Mouse (Mus musculus): Measurements from ENCODE around the gene Mis12.

Mis12 gene

DNA sequence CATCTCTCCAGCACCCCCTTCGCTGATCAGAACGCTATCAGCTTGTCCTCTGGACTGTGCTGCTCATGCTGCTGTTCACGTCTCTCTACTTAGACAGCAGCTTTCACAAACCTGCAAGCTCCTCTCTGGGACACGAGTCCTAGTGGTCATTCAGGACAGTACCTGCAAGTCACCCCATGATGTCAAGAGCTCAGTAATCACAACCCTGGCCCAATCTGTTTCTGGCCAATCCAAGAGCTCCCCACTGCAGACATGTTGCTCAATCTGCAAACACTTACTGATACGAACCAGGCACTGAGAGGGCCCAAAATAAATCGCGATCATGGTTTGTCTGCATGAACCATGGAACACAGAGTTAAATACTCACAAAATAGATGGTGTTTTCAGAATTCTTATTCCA is 6.7 kb upstream of the Mis12 start:
- in situ Hi-C loops (cut with MboI, MseI), result loop anchor here (25.0 kb wide), 2 partner anchors 1025 to 1425 kb away; partner anchors contain the start of genes Aipl1, Ggt6, Mybbp1a and Pimreg

DNA sequence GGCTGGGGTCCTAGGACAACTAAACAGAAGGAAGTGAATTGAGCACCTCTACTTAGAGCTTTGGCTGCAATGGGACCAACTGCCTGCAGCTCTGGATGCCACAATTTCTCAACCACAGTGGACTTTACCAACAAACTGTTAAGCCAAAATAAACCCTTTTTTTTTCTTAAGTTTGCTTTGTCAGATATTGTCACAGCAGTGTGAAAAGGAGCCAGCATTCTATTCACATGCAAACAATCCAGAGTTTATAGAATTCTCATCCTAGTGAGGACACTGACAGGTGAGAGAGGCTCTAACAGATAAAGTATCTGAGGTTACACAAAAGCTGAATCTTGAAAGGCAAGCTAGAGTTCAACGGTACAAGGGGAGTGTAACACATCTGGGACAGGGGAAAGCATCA is 2.4 kb upstream of the Mis12 start:
- in situ Hi-C loops (cut with MboI, MseI), result loop anchor here (25.0 kb wide), 2 partner anchors 1020 to 1420 kb away; partner anchors contain the start of genes Aipl1, Ggt6, Mybbp1a and Pimreg

DNA sequence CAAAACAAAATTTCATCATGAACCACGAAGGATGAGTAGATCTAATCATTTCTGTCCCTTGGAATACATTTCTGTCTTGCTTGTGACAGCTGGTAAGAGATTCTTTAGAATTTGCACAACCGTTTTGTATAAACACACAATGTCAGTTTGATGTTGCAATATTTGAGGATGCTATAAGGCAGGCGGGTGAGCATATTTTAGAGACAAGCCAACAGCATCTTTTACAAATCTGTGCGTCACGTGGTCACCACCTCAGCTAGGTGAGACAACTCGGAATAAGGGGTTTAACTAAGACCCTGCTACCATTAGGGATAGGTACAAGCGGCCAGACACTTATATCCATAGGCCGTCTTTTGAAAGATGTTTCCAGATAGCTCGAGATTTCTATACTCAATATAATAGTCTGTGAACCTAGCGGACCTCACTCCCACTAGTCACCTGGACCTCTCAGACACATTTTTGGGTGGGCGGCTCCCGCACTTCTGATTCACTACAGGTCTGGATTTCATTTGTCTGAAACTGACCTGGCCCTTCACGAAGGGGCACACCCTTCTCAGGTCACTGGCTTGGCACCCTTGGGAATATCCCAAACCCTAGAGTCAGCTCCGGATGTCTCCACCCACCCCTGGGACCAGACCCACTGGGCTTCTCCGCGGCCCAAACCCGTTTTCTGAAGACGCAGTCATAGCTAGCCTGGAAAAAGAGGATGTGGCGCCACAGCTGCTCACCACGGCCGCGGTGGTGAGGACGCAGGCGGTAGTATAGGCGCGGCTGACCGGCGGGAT is 803 bp upstream of the Mis12 start:
- in situ Hi-C loops (cut with MboI, MseI), result loop anchor here (25.0 kb wide), 2 partner anchors 1019 to 1419 kb away; partner anchors contain the start of genes Aipl1, Ggt6, Mybbp1a and Pimreg

DNA sequence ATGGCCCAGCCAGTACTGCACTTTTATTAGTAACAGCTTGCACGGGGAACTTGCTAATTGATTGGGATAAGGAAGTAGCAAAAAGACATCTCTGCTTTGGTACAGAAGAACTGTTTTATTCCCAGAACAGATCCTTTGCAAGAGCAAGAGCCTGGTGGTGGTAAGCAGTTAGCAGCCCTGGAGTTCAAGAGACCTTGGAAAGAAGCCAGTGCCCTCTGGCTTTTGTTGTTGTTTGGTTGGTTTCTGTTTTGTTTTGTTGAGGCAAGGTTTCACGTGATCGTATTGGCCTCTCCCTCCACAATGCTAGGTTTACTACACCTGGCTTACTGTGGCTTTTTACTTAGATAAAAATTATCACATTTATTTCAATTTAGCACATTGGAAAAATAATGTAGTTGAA is 8.9 kb downstream of the Mis12 start:
- in situ Hi-C loops (cut with MboI, MseI), result no loop called here

DNA sequence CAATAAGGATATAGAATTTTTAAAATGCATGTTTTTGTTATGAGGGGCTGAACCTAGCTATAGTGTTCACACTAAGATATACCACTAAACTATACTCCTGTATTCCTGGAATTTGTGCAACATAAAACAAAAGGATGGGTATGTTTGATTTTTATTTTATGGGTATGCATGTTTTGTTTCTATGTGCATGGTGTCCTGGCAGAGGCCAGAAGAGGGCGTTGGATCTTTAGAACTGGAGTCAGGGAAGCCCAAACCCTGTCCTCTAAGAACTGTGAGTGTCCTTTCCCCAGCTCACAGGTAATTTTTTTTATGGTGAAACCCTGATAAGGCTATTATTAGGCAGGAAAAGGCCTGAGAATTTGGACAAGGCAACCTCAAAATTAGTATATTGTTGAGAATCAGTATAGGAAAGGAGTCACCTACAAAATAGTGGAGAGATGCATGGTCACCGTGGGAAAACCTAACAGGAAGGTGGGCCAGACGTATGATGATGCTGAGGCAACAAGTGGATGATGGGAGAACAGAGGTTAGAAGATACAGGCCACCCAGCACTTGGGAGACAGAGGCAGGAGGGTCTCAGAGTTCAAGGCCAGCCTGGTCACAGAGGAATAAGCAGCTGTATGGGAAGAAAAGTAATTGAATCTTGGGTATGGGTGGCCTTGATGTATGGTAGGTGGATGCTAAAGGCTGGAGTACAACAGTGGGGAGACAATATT is 10.2 kb downstream of the Mis12 start:
- in situ Hi-C loops (cut with MboI, MseI), result loop anchor here (10.0 kb wide), 1 partner anchor 295 kb away; no protein-coding TSS in a partner anchor

DNA sequence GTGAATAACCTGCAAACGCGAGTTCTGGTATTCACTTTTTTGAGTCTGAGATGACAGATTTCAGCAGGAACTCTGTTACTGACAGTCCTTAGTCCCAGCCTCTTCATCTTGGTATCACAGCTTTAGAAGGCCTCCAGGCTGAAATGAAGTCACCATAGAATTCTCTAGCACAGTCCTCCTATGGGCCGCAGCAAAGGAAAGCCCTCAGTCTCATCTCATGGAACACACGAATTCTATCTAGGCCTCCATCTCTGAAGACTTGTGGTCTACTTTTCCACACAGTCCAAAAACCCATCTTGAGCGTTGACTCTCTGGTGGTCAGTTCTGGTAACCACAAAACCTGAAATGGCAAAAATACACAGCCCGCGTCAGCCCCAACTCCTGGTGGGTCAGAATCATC is 12.7 kb downstream of the Mis12 start:
- in situ Hi-C loops (cut with MboI, MseI), result loop anchor here (10.0 kb wide), 1 partner anchor 293 kb away; no protein-coding TSS in a partner anchor

DNA sequence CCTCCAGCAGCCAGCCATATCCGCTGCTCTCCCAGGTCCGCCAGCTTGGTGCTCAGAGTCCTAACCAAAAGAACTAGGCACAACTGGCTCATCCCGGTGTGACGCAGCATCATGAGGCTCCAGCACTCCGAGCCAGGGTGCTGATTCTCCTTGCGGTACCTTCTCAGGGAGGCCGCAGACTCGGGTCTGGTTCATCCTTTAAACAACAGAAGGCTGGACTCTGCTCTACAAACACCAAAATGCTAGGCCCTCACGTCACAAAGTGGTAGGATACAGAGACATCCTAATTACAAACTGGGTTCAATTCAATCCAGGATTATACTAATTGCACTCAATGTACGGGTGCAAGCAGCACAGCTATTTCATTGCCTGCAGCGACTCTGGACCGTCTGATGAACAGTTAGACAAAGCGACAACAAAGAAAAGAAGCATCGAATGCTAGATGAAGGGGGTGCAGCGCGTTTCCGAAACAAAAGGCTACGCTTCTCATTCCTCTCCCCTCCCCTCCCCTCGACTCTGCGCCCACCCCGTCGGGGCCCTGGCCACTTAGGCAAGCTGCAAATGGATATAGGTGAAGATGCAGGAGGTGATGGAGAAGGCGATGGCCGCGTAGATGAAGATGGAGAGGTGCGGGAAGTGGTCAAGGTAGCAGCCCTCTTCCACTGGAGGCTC is 13.2 kb downstream of the Mis12 start:
- in situ Hi-C loops (cut with MboI, MseI), result loop anchor here (10.0 kb wide), 1 partner anchor 292 kb away; no protein-coding TSS in a partner anchor

DNA sequence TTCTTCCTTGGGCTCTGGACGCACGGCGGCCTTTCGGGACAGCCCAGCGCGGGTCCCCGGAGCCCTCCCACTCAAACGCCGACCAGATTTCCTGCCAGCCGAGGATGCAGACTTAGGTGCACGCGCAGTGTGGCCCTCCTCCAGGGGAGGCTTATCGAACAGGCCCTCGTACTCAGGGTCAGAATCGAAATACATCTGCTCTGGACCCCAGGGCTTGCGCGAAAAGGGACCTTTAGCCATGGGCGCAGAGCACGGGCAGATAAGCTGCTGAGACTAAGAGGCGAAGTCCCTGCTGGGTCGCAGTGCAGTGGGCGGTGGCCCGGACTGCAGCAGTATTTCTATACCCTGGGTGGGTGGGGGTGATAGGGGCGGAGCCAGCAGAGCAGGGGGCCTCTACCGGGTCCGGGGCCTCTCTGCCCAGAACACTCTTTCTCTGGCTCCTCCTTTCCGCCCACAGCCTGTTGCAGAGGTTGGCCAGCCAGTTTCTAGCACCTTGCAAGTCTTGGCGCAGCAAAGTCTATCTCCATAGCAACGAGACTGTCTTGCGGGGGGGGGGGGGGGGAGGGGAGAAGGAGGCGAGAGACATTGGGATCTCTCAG is 13.9 kb downstream of the Mis12 start, which contains the start of gene 6330403K07Rik:
6330403K07Rik (minus strand) TSS at position 351 of the 599 bp plus-strand sequence.
- in situ Hi-C loops (cut with MboI, MseI), result loop anchor here (10.0 kb wide), 1 partner anchor 292 kb away; no protein-coding TSS in a partner anchor

DNA sequence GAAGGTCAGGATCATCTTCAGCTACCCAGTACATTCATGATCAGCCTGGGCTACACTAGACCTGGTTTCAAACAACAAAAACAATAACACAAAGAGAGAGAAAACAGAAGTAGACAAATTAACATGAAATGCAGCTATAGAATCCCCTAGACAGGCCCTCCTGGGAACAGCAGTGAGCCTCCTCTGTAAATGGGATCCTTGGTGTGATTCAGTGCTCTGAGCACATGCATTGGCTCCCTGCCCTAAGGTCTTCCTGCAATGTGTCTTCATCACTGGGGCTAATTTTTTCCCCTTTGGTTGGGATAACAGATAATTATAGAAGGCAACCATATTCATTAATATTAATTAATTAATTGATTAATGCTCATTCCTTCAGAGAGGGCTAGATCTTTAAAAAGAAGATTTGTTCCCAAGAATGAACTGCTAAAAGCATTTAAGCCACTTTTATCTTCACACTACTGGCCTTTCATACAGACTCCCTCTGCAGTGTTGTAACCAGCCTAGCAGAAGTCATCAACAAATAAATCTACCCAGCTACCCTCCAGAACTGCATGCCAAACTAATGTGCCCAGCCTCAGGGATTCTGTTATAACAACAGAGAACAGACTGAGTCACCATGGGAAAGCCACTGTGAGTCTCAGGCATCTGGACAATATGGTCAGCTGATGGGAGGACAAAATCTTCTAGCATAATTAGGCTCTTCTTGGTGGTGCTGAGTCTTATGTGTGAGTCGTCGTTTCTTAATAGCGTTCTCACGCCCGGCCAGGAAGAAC is 20.3 kb downstream of the Mis12 start:
- in situ Hi-C loops (cut with MboI, MseI), result loop anchor here (10.0 kb wide), 1 partner anchor 285 kb away; no protein-coding TSS in a partner anchor

DNA sequence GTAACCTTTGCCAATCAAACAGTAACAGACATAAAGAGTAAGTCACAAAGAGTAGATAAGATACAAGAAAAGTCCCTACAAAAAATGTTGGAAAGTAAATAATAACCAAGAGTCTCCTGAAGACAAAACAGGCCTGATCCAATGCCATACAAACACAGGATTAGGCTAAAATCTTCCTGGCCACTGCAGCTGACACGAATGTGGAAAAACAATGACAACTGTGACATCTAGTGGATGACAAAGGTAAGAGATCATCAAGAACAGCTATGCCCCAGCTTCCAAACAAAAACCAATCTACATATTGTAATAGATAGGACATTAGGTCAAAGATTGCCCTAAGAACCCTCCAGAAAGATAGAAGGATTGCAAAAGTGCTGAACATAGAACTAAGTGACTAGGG is 33.1 kb downstream of the Mis12 start:
- in situ Hi-C loops (cut with MboI, MseI), result no loop called here

DNA sequence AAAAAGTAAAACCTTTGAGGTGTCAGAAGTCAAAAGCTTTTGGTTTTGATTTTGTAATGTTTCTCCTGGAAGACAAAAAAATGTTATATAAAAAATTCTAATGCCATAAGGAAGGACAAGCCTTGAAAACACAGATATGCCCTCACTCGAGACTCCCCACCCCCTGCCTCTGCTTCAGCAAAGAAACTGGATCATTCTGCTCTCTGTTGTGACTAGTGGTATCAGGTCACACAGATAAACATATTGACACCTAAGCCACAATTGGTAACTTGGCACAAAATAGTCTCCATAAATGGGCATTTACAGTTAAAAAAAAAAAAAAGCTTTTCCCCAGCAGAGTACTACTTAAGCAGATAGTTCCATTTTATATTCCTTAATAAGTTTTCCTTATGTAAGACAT is 56.9 kb downstream of the Mis12 start:
- in situ Hi-C loops (cut with MboI, MseI), result no loop called here
